Mouse (Mus musculus) kidney, postnatal 25 days (tissue): ENCODE measurements at regions not wholly inside any gene's neighbourhood (a gene's known extent, or its start where the extent isn't known, plus 50 kb on each side); places are given as distances from the start of the nearest gene placed in this dataset.

Experiments
- DNase-seq, 2 experiments: peaks; one replicate each; pipeline ENCODE4 v3.0.0; 2021; ENCODE audit warnings: mixed read lengths in 2 of 2

- peak in 1 of 2 experiments; percentile 20 for DNase-seq
Measured at GRCm38 (mm10) chr1:47854372-47854771, 961.7 kb upstream of the Slc39a10 start.

DNA sequence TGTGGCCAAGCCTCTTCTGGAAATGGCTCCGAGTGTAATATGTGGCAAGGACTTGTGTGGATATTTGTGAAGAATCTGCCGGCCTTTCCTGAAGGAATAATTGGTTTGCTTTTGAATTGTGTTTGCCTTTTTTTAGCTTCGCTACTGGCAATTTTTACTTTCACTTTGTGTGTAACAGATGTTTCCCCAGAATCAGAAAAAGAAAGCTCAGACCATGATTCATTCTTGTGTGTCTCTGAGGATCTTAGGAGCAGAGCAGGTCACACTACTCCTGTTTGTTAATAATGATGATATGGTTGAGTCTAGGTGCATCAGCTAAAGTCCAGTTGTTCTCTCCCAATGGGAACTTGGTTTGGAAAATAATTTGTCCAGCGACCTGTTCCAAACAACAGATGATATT is 961.3 kb upstream of the Slc39a10 start:
- no peak for DNase-seq

DNA sequence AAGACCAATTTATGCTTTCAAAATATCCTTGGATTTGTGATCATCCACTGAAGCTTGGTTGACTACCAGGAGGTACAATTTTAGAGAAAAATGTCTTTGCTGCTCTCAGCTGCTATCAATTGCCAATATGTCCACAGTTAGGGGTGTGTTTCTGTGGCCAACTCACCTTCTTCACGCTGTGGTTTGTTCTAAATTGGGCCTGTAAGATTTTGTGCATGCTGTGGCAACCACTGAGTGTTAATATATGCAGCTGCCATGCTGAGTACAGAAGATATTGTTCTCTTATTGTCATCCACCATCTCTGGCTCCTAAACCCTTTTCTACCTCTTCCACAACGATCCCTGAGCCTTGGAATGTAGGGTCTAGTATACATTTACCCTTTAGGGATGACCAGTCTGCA is 948.2 kb upstream of the Slc39a10 start:
- DNase-seq, result no peak

DNA sequence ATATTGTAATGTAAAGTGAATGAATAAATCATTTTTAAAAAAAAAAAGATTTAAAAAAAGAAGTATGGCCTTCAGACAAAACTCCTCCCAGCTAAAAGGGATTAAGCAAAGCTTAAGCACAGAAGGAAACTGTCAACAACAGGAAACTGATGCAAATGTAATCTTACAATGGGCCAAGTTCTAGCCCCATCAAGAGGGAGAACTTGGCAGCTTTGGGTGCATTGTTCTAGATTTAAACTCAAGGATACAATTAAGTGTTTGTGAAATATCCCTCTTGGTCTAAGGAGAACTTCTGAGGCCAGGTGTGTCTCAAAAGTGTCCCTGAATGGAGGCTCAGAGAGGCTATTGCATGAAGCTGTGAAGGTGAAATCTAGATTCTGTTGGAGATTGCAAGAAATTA is 941.4 kb upstream of the Slc39a10 start:
- DNase-seq, result no peak

GRCm38 (mm10) chr1:47827206-47827605 is 934.6 kb upstream of the Slc39a10 start:
- DNase-seq, result no peak

GRCm38 (mm10) chr1:47809508-47809907 is 916.9 kb upstream of the Slc39a10 start:
- DNase-seq, result peak in 1 of 2 experiments; percentile 31

DNA sequence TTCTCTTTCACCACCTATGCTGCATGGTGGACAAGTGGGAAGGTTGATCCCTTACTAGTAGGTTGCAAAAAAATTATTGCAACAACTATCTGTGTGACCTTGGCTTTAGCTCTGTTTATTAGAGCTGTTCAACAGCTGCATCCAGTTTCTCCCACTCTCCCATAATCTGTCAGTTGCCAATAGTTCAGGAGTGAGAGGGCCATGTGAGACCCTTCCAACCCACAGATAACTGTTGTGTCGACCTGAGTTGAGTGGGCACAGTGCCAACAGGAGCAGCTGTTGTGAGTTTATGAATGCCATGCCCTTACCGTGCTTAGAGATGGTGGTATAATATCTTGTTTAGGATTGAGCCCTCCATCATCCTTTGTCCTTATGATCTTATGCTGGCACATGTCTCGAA is 902.1 kb upstream of the Slc39a10 start:
- DNase-seq, result peak in 1 of 2 experiments; percentile 27
